Comparison of ENCODE assay signal across 20 mouse cellular contexts in the genomic region with DNA sequence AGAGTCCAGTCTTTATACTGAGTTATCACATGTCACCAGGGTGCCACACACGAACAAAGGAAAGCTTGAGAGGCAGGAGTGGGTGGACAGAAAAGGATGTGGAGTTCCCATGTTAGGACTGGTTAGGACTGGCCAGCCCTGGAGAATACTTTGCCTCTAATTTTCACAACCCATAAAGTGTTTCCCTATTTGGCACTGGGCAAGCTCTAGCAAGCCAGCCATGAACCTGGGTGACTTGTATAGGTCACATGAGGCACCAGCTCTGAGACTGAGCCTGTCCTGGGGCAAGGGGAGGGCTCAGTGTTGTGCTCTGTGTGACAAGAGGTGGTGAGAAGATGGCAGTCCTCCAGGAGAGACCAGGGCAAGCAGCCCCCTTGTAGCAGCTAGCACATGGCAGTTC.
A peak's percentile ranks its signal among the peaks of the same experiment; 100 is the strongest.
DNase-seq lines count a peak whose midpoint lies in the region; ATAC-seq lines count a peak whose summit lies in the region.
"Had no signal": no experiment of that assay in that cellular context is flagged by ENCODE, and none has a peak within 500 bp of the region (broad histone marks: within the 10 kb centered on the region; RNA-seq: fewer than 3 reads in every experiment).

No protein-coding gene starts in this region.

- H3K4me3 ChIP-seq in hindbrain, embryonic 11.5 days (ENCODE audit: low read depth, low read length): no peak overlapping the region
- H3K4me3 ChIP-seq in hindbrain, embryonic 12.5 days: no peak overlapping the region
- no peak overlapping the region for H3K4me3 ChIP-seq in kidney, embryonic 16.5 days (ENCODE audit: low read length)
- H3K4me3 ChIP-seq: embryonic facial prominence, embryonic 12.5 days; erythroblast, embryonic 14.5 days; layer of hippocampus, adult 2 months; limb, embryonic 15.5 days; liver, embryonic 15.5 days had no signal

- H3K27ac ChIP-seq in hindbrain, embryonic 11.5 days (ENCODE audit: low read depth, low read length): no peak overlapping the region
- H3K27ac ChIP-seq in hindbrain, embryonic 12.5 days: no peak overlapping the region
- H3K27ac ChIP-seq in kidney, embryonic 16.5 days (ENCODE audit: low read length): peak overlapping the region; percentile 0; the same call in 1 of the 2 replicates
- H3K27ac ChIP-seq: embryonic facial prominence, embryonic 12.5 days; layer of hippocampus, adult 2 months; limb, embryonic 15.5 days; liver, embryonic 15.5 days; macrophage had no signal

- H3K9me3 ChIP-seq in hindbrain, embryonic 11.5 days (ENCODE audit: control insufficient read depth, low read length): no peaks in the 10 kb centered on the region
- no peaks in the 10 kb centered on the region for H3K9me3 ChIP-seq in hindbrain, embryonic 12.5 days (replicated peaks)
- H3K9me3 ChIP-seq in kidney, embryonic 16.5 days (ENCODE audit: low read length): no peaks in the 10 kb centered on the region
- H3K9me3 ChIP-seq: embryonic facial prominence, embryonic 12.5 days; limb, embryonic 15.5 days; liver, embryonic 15.5 days had no signal

- no peak for DNase-seq in hindbrain, embryonic 11.5 days (ENCODE audit: low spot score)
- DNase-seq in kidney, postnatal 4 days: no peak
- peak; percentile 84 for DNase-seq in adipocyte (ENCODE audit: low spot score)
- peak; percentile 7 to 31 for DNase-seq in kidney, postnatal 36 days
- no peak for DNase-seq in adrenal gland, postnatal 25 days
- DNase-seq: adrenal gland, adult 2 months; B cell, adult 2 months; cerebellum, adult 9-10 months; gastrocnemius, postnatal 36 days; layer of hippocampus, postnatal 36 days; right cerebral cortex, postnatal 25 days had no signal

- H3K27me3 ChIP-seq in hindbrain, embryonic 11.5 days (ENCODE audit: control insufficient read depth, insufficient read depth, low read length): no peaks in the 10 kb centered on the region
- no peaks in the 10 kb centered on the region for H3K27me3 ChIP-seq in hindbrain, embryonic 12.5 days
- no peaks in the 10 kb centered on the region for H3K27me3 ChIP-seq in kidney, embryonic 16.5 days (ENCODE audit: insufficient read depth, low read length)
- H3K27me3 ChIP-seq: embryonic facial prominence, embryonic 12.5 days; limb, embryonic 15.5 days; liver, embryonic 15.5 days had no signal

- no peak overlapping the region for H3K9ac ChIP-seq in hindbrain, embryonic 11.5 days (ENCODE audit: low read depth, low read length)
- H3K9ac ChIP-seq in hindbrain, embryonic 12.5 days: no peak overlapping the region
- H3K9ac ChIP-seq in kidney, embryonic 16.5 days (replicated peaks; ENCODE audit: low read length): no peak overlapping the region
- H3K9ac ChIP-seq: embryonic facial prominence, embryonic 12.5 days; limb, embryonic 15.5 days; liver, embryonic 15.5 days had no signal

- H3K4me2 ChIP-seq in hindbrain, embryonic 11.5 days (replicated peaks; ENCODE audit: low read depth, low read length): no peak overlapping the region
- H3K4me2 ChIP-seq in hindbrain, embryonic 12.5 days (replicated peaks): no peak overlapping the region
- H3K4me2 ChIP-seq in kidney, embryonic 16.5 days (replicated peaks; ENCODE audit: low read depth, low read length): no peak overlapping the region
- H3K4me2 ChIP-seq: embryonic facial prominence, embryonic 12.5 days; limb, embryonic 15.5 days; liver, embryonic 15.5 days; midbrain, embryonic 11.5 days had no signal

- WGBS in hindbrain, embryonic 11.5 days: 39% methylated on average over 1 of the region's 1 CpGs
- WGBS in hindbrain, embryonic 12.5 days: 48% methylated on average over 1 of the region's 1 CpGs
- WGBS in kidney, embryonic 16.5 days: 41% methylated on average over 1 of the region's 1 CpGs

- 0 out of 2 replicates have a peak, but pooled peaks cover 2% of the 10 kb centered on the region for H3K36me3 ChIP-seq in hindbrain, embryonic 11.5 days (ENCODE audit: control insufficient read depth, insufficient read depth, low read length)
- peaks cover 23% of the 10 kb centered on the region for H3K36me3 ChIP-seq in hindbrain, embryonic 12.5 days
- peaks cover 18% of the 10 kb centered on the region for H3K36me3 ChIP-seq in kidney, embryonic 16.5 days (ENCODE audit: insufficient read depth, low read length)

- ATAC-seq in hindbrain, embryonic 11.5 days (ENCODE audit: low FRiP score): 0 out of 2 replicates have a peak, but pooled peaks have one; percentile 28
- no peak for ATAC-seq in hindbrain, embryonic 12.5 days (ENCODE audit: low FRiP score)
- no peak for ATAC-seq in kidney, embryonic 16.5 days (ENCODE audit: low FRiP score, low TSS enrichment)

- H3K4me1 ChIP-seq in hindbrain, embryonic 11.5 days (replicated peaks; ENCODE audit: control insufficient read depth, insufficient read depth, low read length): no peaks in the 10 kb centered on the region
- no peaks in the 10 kb centered on the region for H3K4me1 ChIP-seq in hindbrain, embryonic 12.5 days
- H3K4me1 ChIP-seq in kidney, embryonic 16.5 days (ENCODE audit: insufficient read depth, low read length): peaks cover 5% of the 10 kb centered on the region; the same call in 1 of the 2 replicates
- H3K4me1 ChIP-seq: embryonic facial prominence, embryonic 12.5 days had no signal

Comparison
In these comparisons a context has a peak if more than half of its experiments do, and no peak if none do; other contexts are left out.
1. DNase-seq: peak in adipocyte (single experiment) and kidney, postnatal 36 days (2 of 2); none in hindbrain, embryonic 11.5 days (single experiment), kidney, postnatal 4 days (0 of 2) and adrenal gland, postnatal 25 days (single experiment).